Mouse (Mus musculus): Measurements from ENCODE around the gene Slc15a4.

DNA sequence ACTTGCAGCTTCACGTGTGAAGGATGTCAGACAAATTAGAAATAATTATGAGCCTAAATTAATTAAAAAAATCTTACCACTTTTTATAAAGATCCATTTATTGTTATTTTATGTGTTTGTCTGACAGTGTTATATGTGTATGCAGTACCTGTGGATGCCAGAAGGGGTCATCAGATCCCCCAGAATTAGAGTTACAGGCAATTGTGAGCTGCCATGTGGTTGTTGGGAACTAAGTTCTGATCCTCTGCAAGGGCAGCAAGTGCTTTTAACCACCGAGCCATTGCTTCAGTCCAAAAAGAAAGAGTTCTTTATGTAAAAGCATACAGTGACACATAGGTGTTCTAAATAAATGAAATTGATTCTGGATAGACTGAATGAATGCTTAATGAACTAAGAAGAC lies 44.9 kb upstream of the Slc15a4 start:
- TF ChIP-seq TAL1 (IDR thresholded peaks at IDR 0.05; ENCODE audit: low read length) (no peak), GATA1 (IDR thresholded peaks at IDR 0.05; ENCODE audit: low read length) (no peak)
